Mouse (Mus musculus): ENCODE measurements at regions not wholly inside any gene's neighbourhood (a gene's known extent, or its start where the extent isn't known, plus 50 kb on each side); places are given as distances from the start of the nearest gene placed in this dataset.
A peak's percentile ranks its signal among the peaks of the same experiment; 100 is the strongest.

- H3K27ac ChIP-seq, result no peak overlapping the region
- H3K4me1 ChIP-seq, result peaks cover 25% of the 10 kb centered on the region
- 72% methylated on average over 5 of the region's 5 CpGs for WGBS
- peaks cover 5% of the 10 kb centered on the region; the same call in 1 of the 2 replicates for H3K9me3 ChIP-seq (replicated peaks)
- H3K27me3 ChIP-seq (ENCODE audit: low read depth, poor library complexity, severe bottlenecking), result peaks cover 66% of the 10 kb centered on the region
- no peak for DNase-seq (ENCODE audit: low spot score)
- no peaks in the 10 kb centered on the region for H3K36me3 ChIP-seq
- H3K4me3 ChIP-seq, result no peak overlapping the region
Measured at GRCm38 (mm10) chr9:46440226-46440625, 120.4 kb upstream of the 4931429L15Rik start.

GRCm38 (mm10) chr9:46434700-46435099 is 114.9 kb upstream of the 4931429L15Rik start:
- no peak overlapping the region for H3K4me3 ChIP-seq
- H3K9me3 ChIP-seq (replicated peaks), result peaks cover 5% of the 10 kb centered on the region; the same call in 1 of the 2 replicates
- no peak for DNase-seq (ENCODE audit: low spot score)
- no peak overlapping the region for H3K27ac ChIP-seq
- H3K27me3 ChIP-seq (ENCODE audit: low read depth, poor library complexity, severe bottlenecking), result peaks cover 20% of the 10 kb centered on the region
- H3K36me3 ChIP-seq, result no peaks in the 10 kb centered on the region
- 85% methylated on average over 3 of the region's 3 CpGs for WGBS
- H3K4me1 ChIP-seq, result no peaks in the 10 kb centered on the region

- peaks cover 13% of the 10 kb centered on the region for H3K27me3 ChIP-seq (ENCODE audit: low read depth, poor library complexity, severe bottlenecking)
- H3K36me3 ChIP-seq, result no peaks in the 10 kb centered on the region
- no peak overlapping the region for H3K4me3 ChIP-seq
- WGBS, result 81% methylated on average over 5 of the region's 5 CpGs
- H3K9me3 ChIP-seq (replicated peaks), result peaks cover 5% of the 10 kb centered on the region; the same call in 1 of the 2 replicates
- no peaks in the 10 kb centered on the region for H3K4me1 ChIP-seq
- DNase-seq (ENCODE audit: low spot score), result no peak
- no peak overlapping the region for H3K27ac ChIP-seq
Measured at GRCm38 (mm10) chr9:46433716-46434115, 113.9 kb upstream of the 4931429L15Rik start.

- WGBS, result 87% methylated on average over 13 of the region's 13 CpGs
- H3K4me1 ChIP-seq, result no peaks in the 10 kb centered on the region
- no peaks in the 10 kb centered on the region for H3K36me3 ChIP-seq
- no peak overlapping the region for H3K27ac ChIP-seq
- H3K27me3 ChIP-seq (ENCODE audit: low read depth, poor library complexity, severe bottlenecking), result no peaks in the 10 kb centered on the region
- H3K9me3 ChIP-seq (replicated peaks), result peaks cover 5% of the 10 kb centered on the region; the same call in 1 of the 2 replicates
- DNase-seq (ENCODE audit: low spot score), result no peak
- no peak overlapping the region for H3K4me3 ChIP-seq
Measured at GRCm38 (mm10) chr9:46431053-46431452, 111.3 kb upstream of the 4931429L15Rik start.

GRCm38 (mm10) chr9:46423184-46423967 is 103.6 kb upstream of the 4931429L15Rik start:
- Histone ChIP-seq H3K4me1 (peaks cover 16% of the 10 kb centered on the region), H3K4me3 (no peak overlapping the region), H3K27me3 (ENCODE audit: low read depth, poor library complexity, severe bottlenecking) (peaks cover 13% of the 10 kb centered on the region; the same call in 1 of the 2 replicates), H3K27ac (no peak overlapping the region), H3K36me3 (no peaks in the 10 kb centered on the region), H3K9me3 (replicated peaks) (no peaks in the 10 kb centered on the region)
- DNase-seq (ENCODE audit: low spot score), result no peak
- 82% methylated on average over 12 of the region's 12 CpGs for WGBS

GRCm38 (mm10) chr9:46421688-46422274 is 102.0 kb upstream of the 4931429L15Rik start:
- WGBS, result 54% methylated on average over 7 of the region's 7 CpGs
- no peak for DNase-seq (ENCODE audit: low spot score)
- H3K9me3 ChIP-seq (replicated peaks), result no peaks in the 10 kb centered on the region
- H3K4me3 ChIP-seq, result no peak overlapping the region
- H3K27ac ChIP-seq, result no peak overlapping the region
- H3K27me3 ChIP-seq (ENCODE audit: low read depth, poor library complexity, severe bottlenecking), result peaks cover 27% of the 10 kb centered on the region
- no peaks in the 10 kb centered on the region for H3K36me3 ChIP-seq
- peaks cover 16% of the 10 kb centered on the region for H3K4me1 ChIP-seq

GRCm38 (mm10) chr9:46411686-46412085 is 91.9 kb upstream of the 4931429L15Rik start:
- DNase-seq (ENCODE audit: low spot score), result peak; percentile 35
- WGBS, result 50% methylated on average over 10 of the region's 10 CpGs
- peaks cover 10% of the 10 kb centered on the region; the same call in 1 of the 2 replicates for H3K27me3 ChIP-seq (ENCODE audit: low read depth, poor library complexity, severe bottlenecking)
- no peak overlapping the region for H3K4me3 ChIP-seq
- no peaks in the 10 kb centered on the region for H3K9me3 ChIP-seq (replicated peaks)
- peaks cover 26% of the 10 kb centered on the region for H3K4me1 ChIP-seq
- no peaks in the 10 kb centered on the region for H3K36me3 ChIP-seq
- H3K27ac ChIP-seq, result no peak overlapping the region

GRCm38 (mm10) chr9:46408776-46409175 is 89.0 kb upstream of the 4931429L15Rik start:
- peaks cover 18% of the 10 kb centered on the region for H3K4me1 ChIP-seq
- H3K27ac ChIP-seq, result no peak overlapping the region
- WGBS, result 76% methylated on average over 10 of the region's 10 CpGs
- DNase-seq (ENCODE audit: low spot score), result no peak
- H3K4me3 ChIP-seq, result no peak overlapping the region
- no peaks in the 10 kb centered on the region for H3K36me3 ChIP-seq
- H3K9me3 ChIP-seq (replicated peaks), result no peaks in the 10 kb centered on the region
- H3K27me3 ChIP-seq (ENCODE audit: low read depth, poor library complexity, severe bottlenecking), result no peaks in the 10 kb centered on the region

GRCm38 (mm10) chr9:46406606-46407005 is 86.8 kb upstream of the 4931429L15Rik start:
- WGBS, result 73% methylated on average over 8 of the region's 8 CpGs
- H3K27ac ChIP-seq, result no peak overlapping the region
- H3K9me3 ChIP-seq (replicated peaks), result no peaks in the 10 kb centered on the region
- H3K4me1 ChIP-seq, result peaks cover 10% of the 10 kb centered on the region
- DNase-seq (ENCODE audit: low spot score), result no peak
- H3K27me3 ChIP-seq (ENCODE audit: low read depth, poor library complexity, severe bottlenecking), result no peaks in the 10 kb centered on the region
- H3K4me3 ChIP-seq, result no peak overlapping the region
- H3K36me3 ChIP-seq, result no peaks in the 10 kb centered on the region

GRCm38 (mm10) chr9:46396591-46396990 is 76.8 kb upstream of the 4931429L15Rik start:
- H3K27me3 ChIP-seq (ENCODE audit: low read depth, poor library complexity, severe bottlenecking), result peaks cover 65% of the 10 kb centered on the region
- no peaks in the 10 kb centered on the region for H3K36me3 ChIP-seq

GRCm38 (mm10) chr9:46395156-46395765 is 75.5 kb upstream of the 4931429L15Rik start:
- Histone ChIP-seq H3K4me1 (peaks cover 5% of the 10 kb centered on the region; the same call in 1 of the 2 replicates), H3K27ac (no peak overlapping the region), H3K4me3 (no peak overlapping the region), H3K27me3 (ENCODE audit: low read depth, poor library complexity, severe bottlenecking) (peaks cover 79% of the 10 kb centered on the region), H3K36me3 (no peaks in the 10 kb centered on the region), H3K9me3 (replicated peaks) (no peaks in the 10 kb centered on the region)
- DNase-seq (ENCODE audit: low spot score), result no peak
- 66% methylated on average over 14 of the region's 14 CpGs for WGBS

More at GRCm38 (mm10) chr9:46396591-46396990, 76.8 kb upstream of the 4931429L15Rik start:
- DNase-seq (ENCODE audit: low spot score), result no peak
- Histone ChIP-seq H3K4me1 (peaks cover 5% of the 10 kb centered on the region; the same call in 1 of the 2 replicates), H3K9me3 (replicated peaks) (no peaks in the 10 kb centered on the region), H3K4me3 (no peak overlapping the region), H3K27ac (no peak overlapping the region)
- WGBS, result 84% methylated on average over 7 of the region's 7 CpGs

- peaks cover 86% of the 10 kb centered on the region for H3K27me3 ChIP-seq (ENCODE audit: low read depth, poor library complexity, severe bottlenecking)
- 68% methylated on average over 7 of the region's 7 CpGs for WGBS
- H3K36me3 ChIP-seq, result no peaks in the 10 kb centered on the region
- no peak overlapping the region for H3K27ac ChIP-seq
- no peak overlapping the region for H3K4me3 ChIP-seq
- DNase-seq (ENCODE audit: low spot score), result no peak
- H3K9me3 ChIP-seq (replicated peaks), result no peaks in the 10 kb centered on the region
- H3K4me1 ChIP-seq, result peaks cover 14% of the 10 kb centered on the region
Measured at GRCm38 (mm10) chr9:46394239-46394638, 74.5 kb upstream of the 4931429L15Rik start.
